Mouse (Mus musculus): Measurements from ENCODE around the gene Rbm19.

The Rbm19 gene

DNA sequence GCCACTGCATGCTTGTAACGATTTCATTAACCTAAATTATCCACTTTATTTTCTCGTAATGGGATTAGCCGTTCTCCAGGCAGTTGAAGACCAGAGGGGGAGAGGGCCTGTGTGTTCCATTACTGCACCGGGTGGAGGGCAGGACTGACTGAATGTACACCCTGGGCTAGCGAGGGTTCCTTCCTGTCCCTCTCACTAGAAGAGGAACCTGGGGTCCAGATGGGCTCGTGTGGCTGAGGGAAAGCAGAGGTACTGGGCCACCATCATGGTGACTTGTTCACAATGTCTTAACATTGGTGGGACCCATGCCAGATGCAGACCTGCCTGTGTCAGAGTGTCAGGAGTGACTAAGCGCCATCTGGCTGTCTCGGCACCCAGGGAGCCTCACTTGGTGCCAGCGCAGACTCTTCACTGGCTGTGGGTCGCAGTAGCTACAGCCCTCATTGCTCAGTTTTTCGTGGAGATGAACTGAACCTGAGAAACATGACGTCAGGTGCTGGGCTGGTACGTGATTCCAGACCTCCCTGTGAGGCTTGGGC, 51.6 kb downstream of the Rbm19 start:
- peak; percentile 90 for DNase-seq

DNA sequence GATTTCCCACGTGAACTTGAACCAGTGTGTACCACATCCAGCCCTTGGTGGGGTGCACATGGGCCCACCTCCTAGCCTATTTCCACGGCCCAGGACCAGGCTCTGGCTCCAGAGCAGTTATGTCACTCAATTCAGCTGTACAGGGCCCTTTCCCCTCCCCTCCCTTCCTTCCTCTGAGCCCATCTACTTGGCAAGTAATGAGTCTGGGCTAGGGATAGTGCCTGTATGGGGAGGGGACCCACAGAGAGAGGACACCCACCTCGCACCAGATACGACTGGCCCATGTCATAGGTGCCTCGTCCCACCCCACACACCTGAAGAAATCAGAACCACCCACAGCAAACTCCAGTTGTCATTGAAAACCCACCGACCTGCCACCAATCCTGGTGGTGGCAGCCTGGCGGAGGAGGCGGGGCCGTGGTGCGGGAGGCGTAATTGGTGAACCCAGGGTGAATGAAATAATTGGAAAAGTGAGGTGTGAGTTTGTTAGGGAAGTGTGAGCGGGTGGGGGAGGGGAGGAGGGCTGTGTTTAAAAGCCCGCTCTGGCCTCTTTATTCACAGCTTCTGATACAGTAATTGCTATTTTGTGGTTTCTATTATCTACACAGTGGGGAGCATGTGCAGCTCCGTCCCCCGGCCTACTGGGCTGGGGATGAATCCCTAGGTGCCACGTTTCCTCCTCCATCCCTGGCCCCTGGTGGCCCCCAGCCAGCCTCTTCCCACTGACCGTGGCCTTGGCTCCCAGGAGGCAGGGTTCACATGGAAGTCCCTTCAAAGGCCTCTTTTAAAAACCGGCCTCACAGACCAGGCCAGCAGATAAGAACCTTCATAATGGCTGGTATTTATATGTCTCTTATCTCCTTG, 55.8 kb downstream of the Rbm19 start:
- DNase-seq: no peak

DNA sequence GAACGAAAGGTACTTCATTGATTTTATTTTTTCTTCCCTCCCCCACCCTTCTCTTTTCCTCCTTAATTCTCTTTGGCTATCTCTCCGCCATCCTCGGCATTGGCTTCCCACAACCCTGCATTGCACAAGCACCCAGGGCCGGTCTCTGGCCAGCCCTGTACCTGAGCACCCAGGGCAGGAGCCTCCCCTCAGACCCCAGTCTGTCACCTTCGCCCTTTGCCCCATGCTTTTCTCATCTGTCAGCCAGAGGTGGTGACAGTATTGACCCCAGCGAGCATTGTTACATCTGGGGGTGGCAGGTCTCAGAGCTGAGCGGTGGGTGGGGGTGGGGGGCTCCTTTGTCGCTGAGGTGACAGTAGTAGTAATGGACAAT, 56.5 kb downstream of the Rbm19 start:
- DNase-seq: no peak

DNA sequence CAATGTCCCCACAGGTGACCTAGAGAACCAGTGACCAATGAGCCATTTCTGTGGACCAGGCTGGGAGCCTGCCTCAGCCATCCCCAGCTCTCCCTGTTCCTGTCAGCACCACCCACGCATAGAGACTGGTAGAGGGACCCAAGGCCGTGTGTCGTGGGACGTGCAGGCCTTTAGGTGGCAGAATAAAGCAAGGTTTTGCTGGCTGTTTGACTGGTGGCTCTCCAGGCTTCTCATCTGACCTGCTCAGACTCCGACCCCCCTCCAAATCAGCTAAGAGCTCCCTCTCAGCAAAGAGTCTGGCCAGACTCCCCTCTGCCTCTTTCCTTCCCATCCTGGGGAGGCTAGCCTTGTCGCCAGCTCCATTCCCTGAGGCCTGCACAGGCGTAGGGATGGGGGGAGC, 58.1 kb downstream of the Rbm19 start:
- peak; percentile 85 for DNase-seq

DNA sequence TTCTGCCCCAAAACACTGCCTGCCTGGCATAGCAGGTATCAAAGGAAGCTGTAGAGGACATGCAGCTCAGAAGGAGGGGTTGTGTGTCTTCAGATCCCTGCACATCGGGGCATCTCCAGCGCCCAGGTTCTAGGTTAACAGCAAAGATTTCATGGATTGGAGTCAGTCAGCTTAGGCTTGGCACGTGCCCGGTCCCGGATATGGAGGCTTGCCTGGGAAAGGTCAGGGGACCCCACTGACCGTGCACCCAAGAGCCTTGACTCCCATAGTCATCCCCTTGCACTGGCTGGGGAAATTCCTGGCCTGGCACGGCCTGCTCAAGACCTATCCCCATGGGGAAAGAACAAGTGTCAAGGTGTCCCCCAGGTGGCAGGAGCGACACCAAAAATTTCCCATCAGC, 59.0 kb downstream of the Rbm19 start:
- peak; percentile 57 for DNase-seq

DNA sequence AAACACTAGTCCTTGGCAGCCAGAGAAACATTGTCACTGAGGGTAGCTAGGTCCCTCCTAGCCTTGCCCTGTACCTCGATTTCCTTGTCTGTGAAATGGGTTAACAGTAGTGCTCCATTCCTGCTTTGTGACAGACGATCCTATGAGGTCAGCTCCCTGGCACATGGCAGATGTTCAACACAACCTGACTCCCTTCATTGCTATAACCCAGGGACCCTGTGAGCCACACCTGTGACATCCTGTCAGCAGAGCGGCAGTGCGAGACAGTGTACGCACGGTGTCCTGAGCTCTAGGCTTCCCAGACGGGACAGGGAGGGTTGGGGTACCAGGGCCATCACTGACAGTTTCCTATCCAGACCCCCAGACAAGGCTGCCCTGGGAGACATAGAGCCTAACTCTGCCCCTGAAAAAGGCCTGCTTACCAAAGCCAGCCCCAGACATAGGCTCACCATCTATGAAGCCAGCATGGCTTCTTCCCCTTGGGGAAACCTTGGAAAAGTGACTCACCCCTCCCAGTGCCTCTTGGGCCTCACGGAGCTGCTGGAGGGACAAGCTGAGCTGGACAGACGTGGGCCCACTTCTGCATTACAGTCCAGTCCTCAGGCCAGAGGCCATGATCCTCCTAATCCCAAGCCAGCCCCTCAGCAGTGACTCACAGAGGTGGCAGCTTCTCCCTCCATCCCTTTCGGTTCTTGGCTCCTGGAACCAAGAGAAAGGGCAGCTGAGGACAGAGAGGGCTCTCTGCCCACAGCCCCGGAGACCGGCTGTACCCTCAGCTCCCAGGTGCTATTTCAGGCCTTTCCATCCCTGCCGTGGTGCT, 60.2 kb downstream of the Rbm19 start:
- DNase-seq: peak; percentile 92

DNA sequence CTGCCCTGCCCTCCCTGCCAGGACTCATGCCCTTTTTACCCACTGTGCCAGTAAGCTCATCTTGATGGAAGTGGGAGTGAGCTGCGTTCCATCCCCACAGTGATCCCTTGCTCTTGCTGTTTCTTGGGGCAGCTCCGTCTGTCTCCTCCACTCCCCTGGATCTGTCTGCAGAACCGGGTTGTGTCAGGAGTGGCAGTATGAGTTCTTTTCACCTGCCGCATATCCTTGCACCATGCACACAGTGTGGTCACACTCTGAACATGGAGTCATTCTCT, 60.7 kb downstream of the Rbm19 start:
- DNase-seq: no peak

DNA sequence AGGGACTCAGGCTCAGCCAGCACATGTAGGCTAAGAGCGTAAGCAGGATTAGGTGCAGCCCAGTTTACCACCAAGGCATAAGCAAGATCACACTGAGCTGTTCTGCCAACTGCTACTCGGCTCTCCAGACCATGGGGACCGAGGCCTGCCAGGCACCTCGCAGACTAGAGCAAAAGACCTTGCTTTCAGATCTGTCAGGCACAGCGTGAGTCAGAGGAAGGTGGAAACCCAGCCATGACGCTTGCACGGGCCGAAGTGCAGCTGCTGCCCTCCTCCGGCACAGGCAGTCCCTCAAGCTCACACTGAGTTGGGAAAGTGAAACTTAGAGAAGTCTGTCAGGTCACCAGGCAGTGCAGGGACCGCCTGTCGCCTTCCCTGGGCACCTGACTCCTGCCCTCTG, 63.8 kb downstream of the Rbm19 start:
- peak; percentile 59 for DNase-seq

DNA sequence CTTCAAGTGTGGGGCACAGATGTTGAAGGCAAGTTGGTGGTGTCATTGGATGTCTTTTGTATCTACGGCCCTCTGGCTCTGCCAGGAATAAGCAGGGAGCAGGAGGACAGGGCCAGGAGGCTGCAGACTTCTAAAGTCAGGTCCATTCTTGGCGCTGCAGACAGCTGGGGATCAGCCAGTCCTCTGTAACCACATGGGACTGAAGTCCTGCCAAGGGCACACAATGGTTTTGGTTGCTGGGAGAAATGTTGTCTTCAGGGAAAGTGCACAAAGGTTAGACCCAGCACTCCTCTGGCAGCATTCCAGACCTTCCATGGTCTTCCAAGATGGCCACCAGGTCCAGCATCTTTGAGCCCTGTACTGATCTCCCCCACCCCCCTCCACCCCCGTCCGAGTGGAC, 65.1 kb downstream of the Rbm19 start:
- DNase-seq: peak; percentile 52

DNA sequence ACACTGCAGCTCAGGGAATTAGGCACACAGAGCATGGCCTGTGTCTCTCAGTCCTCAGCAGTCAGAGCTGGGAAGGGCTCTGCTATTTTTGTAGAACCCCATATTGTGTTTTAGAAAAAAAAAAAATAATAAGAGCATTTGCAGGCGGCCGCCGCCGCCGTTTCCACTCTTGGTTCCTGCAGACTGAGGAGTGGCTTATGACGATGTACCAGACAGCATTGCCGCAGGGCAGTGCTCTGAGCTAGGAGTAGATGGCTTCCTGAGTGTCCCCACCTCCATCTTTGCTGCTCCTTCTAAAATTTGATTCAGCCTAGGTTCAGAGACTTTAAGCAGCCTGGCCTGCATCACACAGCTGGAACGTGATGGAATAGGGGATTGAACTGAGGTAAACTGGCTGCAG, 67.1 kb downstream of the Rbm19 start:
- DNase-seq: no peak

DNA sequence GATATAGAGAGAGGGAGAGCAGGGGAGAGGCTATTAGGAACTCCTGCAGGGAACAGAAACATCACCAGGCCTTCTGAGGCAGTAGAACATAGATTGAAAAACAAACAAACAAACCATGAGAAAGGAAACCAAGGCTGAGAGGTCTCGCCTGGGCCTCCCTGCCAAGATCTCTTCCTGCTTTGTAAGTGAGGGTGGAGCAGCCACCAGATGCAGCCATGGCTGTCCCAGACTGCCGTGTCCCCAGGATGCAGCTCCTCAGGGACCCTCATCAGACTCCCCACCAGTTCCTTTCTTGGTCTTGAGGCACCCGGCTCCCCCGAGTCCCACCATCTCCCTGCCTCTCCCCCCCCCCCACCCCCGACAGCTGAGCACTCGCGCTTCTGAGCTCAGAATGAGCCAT, 67.5 kb downstream of the Rbm19 start:
- no peak for DNase-seq

DNA sequence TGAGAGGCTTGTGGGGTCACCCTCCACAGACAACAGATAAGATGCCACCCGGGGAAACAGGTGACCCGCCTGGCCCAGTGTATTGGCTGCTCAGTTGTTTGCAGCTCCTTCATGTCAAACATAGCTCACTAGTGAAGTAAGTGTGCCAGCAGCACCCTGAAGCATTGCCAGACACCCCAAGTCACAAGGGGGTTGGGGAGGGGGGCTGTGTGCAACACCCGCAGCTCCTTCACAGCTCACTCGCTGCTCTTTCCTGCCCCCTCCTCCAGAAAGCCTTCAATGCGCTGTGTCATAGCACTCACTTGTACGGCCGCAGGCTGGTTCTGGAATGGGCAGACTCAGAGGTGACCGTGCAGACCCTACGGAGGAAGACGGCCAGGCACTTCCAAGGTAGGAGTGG, 69.7 kb downstream of the Rbm19 start:
- DNase-seq: no peak

DNA sequence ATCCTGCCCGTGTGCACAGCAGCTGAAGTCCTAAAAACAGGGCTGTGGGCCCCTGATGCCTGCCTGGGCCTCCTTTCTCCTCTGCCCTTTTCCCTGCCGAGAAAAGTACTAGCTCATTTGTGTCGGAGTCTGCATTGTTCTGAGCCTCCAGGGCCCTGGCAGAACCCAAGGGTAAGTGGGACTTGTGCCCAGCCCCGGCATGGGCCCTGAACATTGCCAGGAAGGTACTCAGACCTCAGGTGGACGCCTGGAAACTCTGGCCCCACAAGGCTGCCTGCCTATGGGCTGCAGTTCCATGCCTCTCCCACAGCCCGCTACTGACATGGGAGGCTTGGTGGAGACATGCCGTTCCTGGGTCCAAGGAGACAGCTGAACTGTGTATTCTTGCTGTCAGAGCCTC, 72.3 kb downstream of the Rbm19 start:
- peak; percentile 90 for DNase-seq

DNA sequence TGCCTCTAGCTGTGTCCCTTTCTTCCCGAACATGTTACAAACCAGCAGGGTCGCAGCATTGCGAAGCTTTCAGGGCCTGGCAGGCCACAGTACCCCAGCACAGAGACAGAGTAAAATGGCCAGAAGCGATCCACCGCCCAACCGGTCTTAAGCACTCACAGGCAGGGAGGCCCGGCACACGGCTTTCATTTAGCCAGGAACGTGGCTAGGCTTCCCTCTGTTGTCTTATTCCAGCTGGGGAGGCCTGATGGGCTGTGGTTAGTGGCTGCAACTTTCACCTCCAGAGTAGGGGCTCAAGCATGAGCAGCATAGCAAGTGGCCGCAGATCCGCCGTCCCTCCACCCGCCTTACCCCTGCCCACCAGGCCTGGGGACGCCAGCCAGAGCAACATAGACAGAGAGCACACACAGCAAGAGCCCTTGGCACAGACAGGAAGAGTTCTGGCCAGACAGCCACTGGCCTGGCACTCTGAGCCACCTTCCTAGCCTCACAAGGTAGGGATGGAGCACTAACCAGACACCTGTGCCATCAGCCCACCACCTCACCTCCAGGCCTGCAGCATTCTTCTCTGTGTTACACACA, 73.8 kb downstream of the Rbm19 start:
- peak; percentile 72 for DNase-seq

DNA sequence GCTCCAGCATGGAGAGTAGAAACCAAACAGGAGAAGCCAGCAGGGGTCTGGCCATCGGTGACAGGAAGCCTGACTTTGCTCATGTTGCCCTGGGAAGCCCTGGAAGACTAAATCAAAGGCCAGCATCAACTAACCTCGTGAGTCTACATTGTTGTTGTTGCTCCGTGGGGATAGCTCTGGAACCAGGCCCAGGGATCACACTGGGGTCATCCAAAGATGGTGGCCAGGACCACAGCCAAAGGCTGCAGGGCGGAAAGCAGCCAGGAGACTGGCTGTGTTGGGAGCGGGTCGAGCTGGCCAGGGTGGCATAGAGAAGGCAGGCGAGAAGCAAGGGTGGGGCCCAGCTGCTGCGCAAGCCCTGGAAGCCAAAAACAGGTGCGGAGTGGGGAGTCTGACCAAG, 75.4 kb downstream of the Rbm19 start:
- no peak for DNase-seq

DNA sequence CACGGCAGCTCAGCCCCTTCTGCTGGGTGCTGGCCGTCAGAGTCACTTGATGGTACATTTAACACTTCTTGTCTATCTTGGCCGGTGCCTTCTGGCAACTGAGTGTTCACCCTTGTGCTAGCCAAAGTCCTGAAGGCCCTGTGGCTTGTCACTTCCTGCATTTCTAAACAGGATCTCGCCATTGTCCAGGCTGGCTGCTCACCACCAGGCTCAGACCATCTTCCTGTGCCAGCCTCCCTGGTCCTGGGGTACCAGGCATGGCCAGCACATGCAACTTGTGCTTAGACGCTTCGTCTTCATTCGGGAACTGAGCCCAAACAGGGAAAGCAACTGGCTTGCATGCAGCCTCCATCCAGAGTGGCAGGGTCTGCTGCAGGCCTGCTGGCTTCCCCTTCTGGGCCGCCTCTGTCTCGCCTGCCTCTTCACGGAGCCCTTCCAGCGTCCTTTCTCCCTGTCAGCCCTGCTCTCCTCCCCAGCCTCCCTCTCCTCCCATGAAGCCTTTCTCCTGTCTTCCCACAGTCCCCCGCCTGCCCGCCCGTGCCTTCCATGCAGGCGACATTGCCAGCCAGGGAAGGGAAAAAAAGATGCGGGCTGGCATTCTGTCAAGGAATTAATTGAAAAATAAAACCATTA, 78.2 kb downstream of the Rbm19 start:
- DNase-seq: peak; percentile 18

DNA sequence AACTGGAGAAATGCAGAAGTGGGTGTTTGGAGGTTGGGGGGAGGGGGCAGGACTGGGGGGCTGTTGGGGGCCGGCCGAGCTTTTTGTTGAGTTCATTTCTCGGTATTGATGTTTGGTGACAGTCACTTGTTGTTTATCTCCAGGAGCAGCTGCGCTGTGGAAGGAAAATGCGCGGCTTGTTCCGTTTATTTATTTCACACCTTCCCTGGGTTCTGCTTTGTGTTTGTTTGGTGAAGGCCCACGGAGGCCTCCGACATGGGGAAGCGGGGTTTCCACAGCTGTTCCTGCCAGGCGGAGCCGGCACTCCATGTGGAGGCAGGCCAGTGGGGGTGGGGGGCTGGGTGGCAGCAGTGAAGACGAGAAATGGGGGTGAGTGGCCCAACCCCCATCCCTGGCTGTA, 78.7 kb downstream of the Rbm19 start:
- no peak for DNase-seq

DNA sequence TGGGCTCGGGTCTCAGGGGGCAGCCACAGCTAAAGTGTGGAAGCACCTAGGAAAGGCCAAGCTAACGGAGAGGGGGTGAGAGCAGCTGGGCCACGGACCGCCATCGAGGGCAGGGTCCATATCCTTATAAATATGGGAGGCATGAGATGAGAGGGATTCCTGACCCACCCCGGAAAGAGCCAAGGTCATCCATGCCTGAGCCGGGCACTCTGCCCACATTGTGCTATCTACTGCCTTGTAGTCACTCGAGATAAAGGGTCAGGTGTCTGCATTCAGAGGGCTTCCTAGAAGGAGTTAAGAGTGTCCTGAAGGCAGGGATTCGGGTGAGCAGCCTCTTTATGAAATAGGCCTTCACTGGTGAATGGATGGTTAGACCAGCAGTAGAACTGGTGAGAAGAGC, 80.6 kb downstream of the Rbm19 start:
- DNase-seq: no peak

DNA sequence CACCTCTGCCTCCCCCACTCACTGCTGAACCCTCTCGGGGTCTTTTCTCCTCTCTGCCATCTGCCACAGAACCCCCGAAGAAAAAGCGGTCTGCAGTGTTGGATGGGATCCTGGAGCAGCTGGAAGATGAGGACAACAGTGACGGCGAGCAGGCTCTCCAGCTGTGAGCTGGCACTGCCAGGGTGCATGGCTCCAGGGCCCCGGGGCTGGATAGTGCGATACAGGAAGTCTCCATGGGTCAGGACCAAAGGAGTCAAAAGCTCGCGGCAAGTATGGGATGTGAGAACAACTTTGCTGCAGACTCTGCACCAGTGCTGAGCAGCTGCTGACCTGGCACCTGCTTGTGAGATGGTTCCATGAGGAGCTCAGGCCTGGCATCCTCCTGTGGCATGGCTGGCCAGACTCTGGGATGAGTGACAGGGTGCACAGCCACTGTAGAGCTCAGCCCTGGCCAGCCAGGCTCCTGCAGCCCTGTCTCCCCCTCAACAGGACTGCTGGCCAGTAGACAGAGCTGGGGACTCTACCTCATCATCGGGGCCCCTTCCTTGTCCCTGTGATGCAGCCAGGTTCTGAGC, 81.6 kb downstream of the Rbm19 start:
- peak; percentile 25 for DNase-seq

DNA sequence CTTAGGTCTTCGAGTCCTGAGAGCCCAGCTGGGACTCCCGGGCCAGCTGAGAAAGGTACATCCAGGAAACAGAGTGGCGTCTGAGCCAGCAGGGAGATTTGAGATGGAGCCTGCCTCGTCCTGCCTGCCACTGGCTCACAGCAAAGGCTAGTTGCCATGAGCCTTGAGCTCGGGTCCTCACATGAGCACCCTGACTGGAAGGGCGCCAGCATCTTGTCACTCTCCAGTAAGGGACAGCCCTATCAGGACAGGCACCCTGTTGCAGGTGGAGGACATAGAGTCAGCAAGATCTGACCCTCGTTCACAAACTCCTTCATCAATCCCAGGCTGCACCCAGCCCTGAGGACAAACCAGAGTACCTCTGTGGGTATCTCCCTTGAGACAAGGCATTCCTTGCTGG, 83.6 kb downstream of the Rbm19 start:
- DNase-seq: peak; percentile 19

DNA sequence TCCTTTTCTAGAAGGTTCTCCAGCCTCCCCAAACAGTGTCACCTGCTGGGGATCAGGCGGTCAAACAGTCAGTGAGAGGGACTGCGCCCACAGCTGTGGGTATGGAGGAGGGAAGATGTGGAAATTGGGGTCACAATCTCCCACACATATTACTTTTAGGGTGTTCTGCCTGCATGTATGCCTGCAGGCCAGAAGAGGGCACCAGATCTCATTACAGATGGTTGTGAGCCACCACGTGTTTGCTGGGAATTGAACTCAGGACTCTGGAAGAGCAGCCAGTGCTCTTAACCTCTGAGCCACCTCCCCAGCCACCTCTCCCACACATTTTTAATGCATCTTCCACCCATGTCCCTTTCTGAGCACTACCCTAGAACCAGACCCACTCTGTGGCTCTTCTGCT, 88.1 kb downstream of the Rbm19 start:
- peak; percentile 4 for DNase-seq

DNA sequence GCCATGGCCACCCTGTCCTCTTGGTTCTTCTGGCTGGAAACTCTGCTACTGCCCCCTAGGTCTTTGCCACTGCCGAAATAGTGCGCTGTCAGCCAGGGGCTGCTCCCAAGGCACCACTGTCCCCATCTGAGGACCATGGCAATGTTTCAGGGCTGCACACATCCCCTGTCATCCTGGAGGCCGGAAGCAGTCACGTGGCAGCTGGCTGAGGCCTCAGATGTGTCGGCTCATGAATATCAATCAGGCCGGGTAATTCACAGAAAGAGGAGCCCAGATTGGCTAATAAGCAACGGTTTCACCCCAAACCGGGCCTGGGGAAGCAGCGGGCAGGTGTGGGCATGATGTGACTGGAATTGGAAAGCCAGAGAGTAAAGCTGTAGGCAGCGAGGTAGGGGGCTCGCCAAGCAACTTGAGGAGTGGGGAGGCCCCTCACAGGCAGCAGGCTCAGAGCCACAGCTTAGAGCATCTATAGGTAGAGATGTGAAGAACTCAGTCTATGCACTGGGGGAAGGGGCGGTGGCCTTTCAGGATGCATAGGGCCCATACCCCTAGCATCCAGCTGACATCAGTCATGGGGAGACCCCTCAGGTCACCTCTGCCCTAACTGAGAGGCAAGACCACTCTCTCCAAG, 90.2 kb downstream of the Rbm19 start:
- DNase-seq: peak; percentile 18

DNA sequence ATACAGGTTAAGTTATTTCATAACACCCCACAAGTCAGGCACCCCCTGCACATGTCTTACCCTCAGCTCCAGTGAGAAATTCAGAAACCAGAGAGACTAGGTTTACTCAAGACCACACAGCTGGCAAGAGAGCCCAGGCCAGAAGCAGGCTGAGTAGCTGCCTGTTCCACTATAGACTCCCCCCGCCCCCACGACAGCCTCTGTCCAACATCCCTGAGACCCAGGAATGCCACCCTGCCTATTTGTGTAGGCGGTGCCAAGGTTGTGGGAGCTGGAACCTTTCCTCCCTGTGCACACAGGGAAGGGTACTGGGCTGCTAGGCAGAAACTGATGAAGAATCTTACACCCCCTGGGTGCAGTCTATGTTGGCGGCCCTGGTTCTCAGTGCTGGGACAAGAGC, 91.2 kb downstream of the Rbm19 start:
- peak; percentile 5 for DNase-seq

Measured in cerebellum, adult 9-11 months (tissue).